Mouse (Mus musculus) left cerebral cortex, postnatal 14 days (tissue): ENCODE measurements around the gene Calcoco1. TPM values are rescaled to one million over a fixed set of nuclear protein-coding genes. Genes with fewer than 3 reads are reported as not detected.

Experiments
- DNase-seq, 2 experiments: peaks; one replicate each; pipeline ENCODE4 v3.0.0; 2021 to 2022; ENCODE audit warnings: low spot score in 2 of 2, mixed read lengths in 1 of 2
- intact Hi-C: fragments of 180-260 bp; cut with DNase I; formaldehyde crosslinking; loops from one replicate; pipeline ENCODE4 v1.15.1; 2025
- total RNA-seq, 2 experiments: library from RNA; stranded (reverse); gene quantifications; 2 replicates each; pipeline ENCODE4 v1.2.3; 2021

The Calcoco1 gene
- total RNA-seq, 2 experiments from 2014 or later: 56.9 to 58.4 TPM

DNA sequence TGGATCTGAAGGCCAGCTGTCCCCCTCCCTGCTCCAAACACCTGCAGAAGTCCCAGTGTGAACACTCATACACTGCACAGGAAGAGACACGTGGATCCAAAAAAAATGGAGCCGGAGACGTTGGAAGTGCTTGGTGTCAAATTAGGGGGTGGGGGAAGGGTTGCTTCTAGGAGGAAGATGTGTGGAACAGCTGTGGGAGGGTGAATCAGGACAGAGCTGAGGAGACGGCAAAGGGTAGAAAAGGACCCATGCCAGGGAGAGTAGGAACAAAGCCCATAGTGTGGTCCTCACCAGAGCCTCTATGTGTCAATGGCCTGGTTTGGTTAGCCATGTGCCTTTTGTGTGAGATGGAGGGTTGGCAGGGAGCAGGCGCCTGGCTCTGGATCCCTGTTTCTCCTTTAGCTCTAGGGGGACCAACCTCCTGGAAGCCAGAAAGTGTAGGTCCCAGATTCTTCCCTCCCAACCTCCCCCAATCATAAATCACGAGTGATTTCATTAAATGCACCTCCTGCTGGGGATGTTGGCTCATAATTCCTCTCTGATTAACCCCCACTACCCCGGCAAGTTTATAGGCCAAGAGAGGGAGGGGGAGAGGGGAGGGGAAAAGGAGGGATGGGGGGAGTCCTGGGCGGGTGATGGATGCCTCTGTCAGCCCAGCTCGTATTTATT is 16.6 kb downstream of the Calcoco1 start:
- no peak for DNase-seq
- intact Hi-C loops: no loop called here

DNA sequence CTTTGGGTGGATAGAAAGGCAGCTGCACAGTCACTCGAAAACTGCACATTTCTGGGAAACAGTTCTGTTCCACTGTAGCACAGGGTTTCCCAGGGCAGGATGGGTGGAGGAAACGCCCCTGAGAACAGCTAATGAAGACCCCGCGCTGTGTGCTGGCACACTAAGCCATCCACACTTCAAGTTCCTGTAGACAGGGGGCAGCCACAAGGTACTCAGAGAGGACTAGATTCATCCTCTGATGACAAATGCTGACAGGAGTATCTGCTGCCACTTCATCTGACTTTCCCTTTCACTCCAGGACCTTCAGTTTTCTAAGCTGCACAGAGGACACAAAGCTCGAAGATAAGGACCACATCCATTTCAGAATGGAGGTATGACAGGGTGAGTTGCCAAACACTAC is 17.2 kb downstream of the Calcoco1 start:
- intact Hi-C loops: no loop called here
- no peak for DNase-seq

DNA sequence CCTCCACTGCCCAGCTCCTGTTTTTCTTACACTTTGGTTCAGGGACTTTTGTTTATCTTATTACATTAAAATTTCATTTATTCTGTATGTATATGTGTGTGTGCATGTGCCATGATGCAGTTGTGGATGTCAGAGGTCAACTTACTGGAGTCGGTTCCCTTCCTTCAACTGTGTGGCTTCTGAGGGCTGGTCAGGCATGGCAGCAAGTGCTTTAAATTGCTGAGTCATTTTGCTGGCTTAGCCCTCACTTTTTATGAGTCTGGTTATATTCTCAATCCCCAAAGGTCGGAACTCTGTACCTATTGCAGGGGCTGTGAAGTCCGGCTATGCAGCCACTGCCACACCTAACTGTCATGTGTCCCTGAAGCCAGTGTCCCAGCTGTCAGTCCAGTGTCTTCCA is 19.0 kb downstream of the Calcoco1 start:
- DNase-seq: no peak
- intact Hi-C loops: no loop called here

- DNase-seq: peak; percentile 83 to 92
- intact Hi-C loops: loop anchor here (1.0 to 10.0 kb wide), 3 partner anchors 44 to 484 kb away; partner anchors contain the start of genes Hoxc10 and Hoxc5
Observed at GRCm38 (mm10) chr15:102698193-102698592, 23.8 kb downstream of the Calcoco1 start.

DNA sequence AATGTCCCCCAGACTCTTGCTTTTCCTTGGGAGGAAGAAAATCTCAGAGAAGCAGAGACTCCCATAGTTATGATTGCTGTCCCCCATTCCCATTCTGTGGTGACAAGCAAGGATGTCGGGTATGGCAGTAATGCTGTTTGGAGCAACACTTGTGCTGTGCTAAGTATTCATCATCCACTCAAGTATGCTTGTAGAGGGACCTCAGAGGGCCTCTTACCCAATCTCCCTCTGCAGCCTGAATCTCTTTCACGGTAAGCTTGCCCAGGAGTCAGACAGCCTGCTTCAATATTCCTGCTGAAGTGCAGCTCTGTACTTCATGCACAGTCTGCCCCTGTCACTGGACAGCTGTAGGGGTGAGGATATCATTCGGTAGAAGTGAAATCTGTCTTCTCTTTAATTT is 25.1 kb downstream of the Calcoco1 start:
- no peak for DNase-seq
- intact Hi-C loops: loop anchor here (5.0 to 10.0 kb wide), 2 partner anchors 268 to 485 kb away; partner anchors contain the start of genes Hoxc10 and Hoxc5

DNA sequence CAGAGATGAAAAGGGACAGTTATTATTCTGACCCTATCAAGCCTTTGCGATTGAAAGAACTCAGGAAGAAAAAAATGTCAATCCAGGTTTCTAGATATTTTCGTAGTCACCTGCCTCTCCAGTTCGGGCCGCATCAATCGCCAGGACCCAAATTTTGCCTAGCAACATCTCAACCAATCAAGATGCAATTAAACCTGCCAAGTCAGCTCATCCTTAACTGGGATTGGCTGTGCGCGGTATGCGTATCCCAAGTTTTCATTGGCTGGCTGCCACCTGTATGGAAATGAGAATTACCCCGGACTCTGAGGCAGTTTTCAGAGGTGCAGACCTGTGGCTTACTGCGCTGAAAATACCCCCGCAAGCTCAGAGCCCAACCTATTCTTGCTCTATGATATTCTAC is 28.4 kb downstream of the Calcoco1 start:
- DNase-seq: peak; percentile 88 to 94
- intact Hi-C loops: loop anchor here (10.0 kb wide), 1 partner anchor 271 kb away; the partner anchor contains the start of genes Hoxc10 and Hoxc5

DNA sequence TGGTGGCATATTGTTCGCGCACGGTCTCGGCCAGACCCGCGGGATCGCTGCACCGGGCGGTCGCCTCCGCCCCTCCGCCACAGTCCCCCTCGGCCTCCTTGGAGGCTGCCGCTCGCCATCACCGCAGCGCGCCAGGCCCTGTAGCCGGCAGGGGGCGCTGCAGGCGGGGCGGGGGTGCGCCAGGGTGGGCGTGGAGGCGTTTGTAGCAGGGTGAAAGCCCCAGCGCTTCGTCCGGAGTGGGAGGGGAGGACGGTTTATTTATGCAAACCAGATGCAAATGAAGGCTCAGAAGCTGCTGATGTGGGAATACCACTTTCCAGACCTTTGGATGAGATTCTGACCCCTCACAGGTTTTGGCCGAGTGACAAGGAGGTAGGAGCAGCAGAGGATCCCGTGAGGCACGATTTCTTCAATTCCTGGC is 29.0 kb downstream of the Calcoco1 start:
- intact Hi-C loops: loop anchor here (10.0 kb wide), 1 partner anchor 272 kb away; the partner anchor contains the start of genes Hoxc10 and Hoxc5
- peak in 1 of 2 experiments; percentile 63 for DNase-seq

DNA sequence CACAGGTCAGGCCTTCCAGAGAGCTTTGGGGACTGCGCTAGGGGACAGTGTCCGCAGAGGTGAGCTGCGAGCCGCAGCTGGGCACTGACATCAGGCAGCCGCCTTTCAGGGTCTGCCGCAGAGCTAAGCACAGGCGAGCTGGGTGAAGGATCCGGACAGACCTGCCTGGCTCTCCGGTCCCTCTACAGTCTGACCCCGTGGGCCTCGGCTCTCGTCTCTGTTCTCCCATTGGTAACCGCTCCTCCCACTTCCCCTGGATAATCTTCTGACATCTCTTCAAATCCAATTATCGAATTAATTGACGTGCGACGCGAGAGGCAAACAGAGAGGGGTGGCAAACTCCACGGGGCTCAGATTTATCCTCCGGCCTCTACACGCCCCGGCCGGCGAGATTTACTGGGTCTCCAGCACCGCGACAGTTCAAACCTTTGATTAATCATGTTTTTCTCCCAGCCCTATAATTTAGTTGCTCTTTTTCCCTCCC is 29.6 kb downstream of the Calcoco1 start:
- no peak for DNase-seq
- intact Hi-C loops: loop anchor here (10.0 kb wide), 1 partner anchor 272 kb away; the partner anchor contains the start of genes Hoxc10 and Hoxc5

GRCm38 (mm10) chr15:102685791-102686190 is 36.2 kb downstream of the Calcoco1 start:
- intact Hi-C loops: no loop called here
- no peak for DNase-seq

DNA sequence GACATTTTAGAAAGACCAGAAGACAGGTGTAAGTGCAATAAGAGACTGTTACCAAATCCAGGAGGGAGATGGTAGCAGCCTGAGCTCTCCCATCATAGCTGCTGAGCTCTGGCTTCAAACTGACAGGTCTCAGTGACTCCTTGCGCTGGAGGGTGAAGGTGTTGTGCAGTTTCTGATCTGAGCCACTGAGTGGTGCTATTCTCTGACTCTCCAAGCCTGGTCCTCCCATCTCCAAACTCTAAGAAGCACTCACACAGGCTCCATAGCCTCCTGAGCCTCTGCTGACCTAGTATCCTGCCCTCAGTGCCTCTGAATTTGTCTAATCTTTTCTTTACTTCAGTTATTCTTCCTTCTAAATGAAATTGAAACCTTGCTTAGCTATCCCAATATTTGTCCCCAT is 38.3 kb downstream of the Calcoco1 start:
- DNase-seq: no peak
- intact Hi-C loops: no loop called here

GRCm38 (mm10) chr15:102676345-102676744 is 45.6 kb downstream of the Calcoco1 start:
- intact Hi-C loops: no loop called here
- DNase-seq: no peak

DNA sequence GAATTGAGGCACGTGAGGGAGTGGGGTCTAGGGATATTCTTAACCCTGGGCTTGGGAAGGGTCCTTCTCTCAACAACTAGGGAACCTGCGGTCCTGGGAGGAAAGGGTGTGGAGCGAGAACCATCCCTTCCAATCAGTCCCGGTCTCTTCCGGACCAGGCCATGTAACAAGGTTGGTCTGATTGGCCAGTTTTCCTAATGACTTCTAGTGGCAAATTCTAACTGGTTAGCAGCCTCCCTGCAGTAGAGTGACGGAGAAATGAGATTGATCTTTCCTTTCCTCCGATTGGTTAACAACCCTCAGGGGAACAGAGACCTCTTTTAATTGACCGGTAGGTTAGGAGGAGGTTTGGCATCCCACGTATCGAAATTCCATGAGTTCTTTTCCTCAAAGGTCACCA is 48.4 kb downstream of the Calcoco1 start:
- peak; percentile 70 to 88 for DNase-seq
- intact Hi-C loops: loop anchor here (5.0 kb wide), 1 partner anchor 91 kb away; no protein-coding TSS in a partner anchor

- peak in 1 of 2 experiments; percentile 50 for DNase-seq
- intact Hi-C loops: loop anchor here (5.0 kb wide), 1 partner anchor 90 kb away; no protein-coding TSS in a partner anchor
Observed at GRCm38 (mm10) chr15:102672215-102673071, 49.5 kb downstream of the Calcoco1 start, which contains the start of gene Atp5g2. Gene Atp5g2, minus strand, starts transcription at chr15:102672352.

GRCm38 (mm10) chr15:102671721-102672214 is 50.2 kb downstream of the Calcoco1 start:
- intact Hi-C loops: loop anchor here (2.0 to 5.0 kb wide), 2 partner anchors 47 to 89 kb away; partner anchors contain the start of genes Atf7 and Gm28047

GRCm38 (mm10) chr15:102670767-102671575 is 51.0 kb downstream of the Calcoco1 start:
- intact Hi-C loops: loop anchor here (2.0 to 5.0 kb wide), 2 partner anchors 46 to 89 kb away; partner anchors contain the start of genes Atf7 and Gm28047
- peak; percentile 98 to 99 for DNase-seq

More at GRCm38 (mm10) chr15:102671721-102672214, 50.2 kb downstream of the Calcoco1 start:
- DNase-seq: peak; percentile 61 to 69

GRCm38 (mm10) chr15:102670281-102670680 is 51.7 kb downstream of the Calcoco1 start:
- DNase-seq: no peak

DNA sequence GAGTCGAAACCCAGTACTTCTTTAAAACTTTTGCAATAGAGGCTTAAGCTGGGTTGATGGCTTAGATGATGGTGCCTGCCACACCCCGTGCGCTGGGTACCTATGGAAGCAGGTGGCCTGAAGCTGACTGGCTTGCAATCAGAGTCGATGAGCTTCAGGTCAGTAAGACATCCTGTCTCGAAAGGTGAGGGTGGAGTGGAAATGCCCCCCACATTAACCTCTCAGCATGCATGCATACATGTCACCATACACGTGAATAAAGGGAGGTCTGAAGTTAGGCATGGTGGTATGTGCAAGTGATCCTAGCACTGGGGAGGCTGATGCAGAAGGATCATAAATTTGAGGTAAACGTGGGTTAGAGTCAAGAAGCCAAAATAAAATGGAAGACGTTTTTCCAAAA is 52.4 kb downstream of the Calcoco1 start:
- no peak for DNase-seq
- intact Hi-C loops: no loop called here

More at GRCm38 (mm10) chr15:102670281-102670680, 51.7 kb downstream of the Calcoco1 start:
- intact Hi-C loops: loop anchor here (2.0 to 5.0 kb wide), 2 partner anchors 45 to 88 kb away; partner anchors contain the start of genes Atf7 and Gm28047

GRCm38 (mm10) chr15:102665494-102665893 is 56.5 kb downstream of the Calcoco1 start:
- peak; percentile 61 for DNase-seq

More at GRCm38 (mm10) chr15:102665494-102665893, 56.5 kb downstream of the Calcoco1 start:
- intact Hi-C loops: no loop called here
